Mouse (Mus musculus) embryo, embryonic 10.5 days (tissue): ENCODE data around the gene Sec16b.

Source experiments
- DNase-seq: peaks from one replicate; pipeline ENCODE4 v3.0.0-alpha.2; 2015; ENCODE audit warnings: low spot score

The Sec16b gene

GRCm38 (mm10) chr1:157513559-157513958 lies 7.0 kb downstream of the Sec16b start:
- no peak for DNase-seq

DNA sequence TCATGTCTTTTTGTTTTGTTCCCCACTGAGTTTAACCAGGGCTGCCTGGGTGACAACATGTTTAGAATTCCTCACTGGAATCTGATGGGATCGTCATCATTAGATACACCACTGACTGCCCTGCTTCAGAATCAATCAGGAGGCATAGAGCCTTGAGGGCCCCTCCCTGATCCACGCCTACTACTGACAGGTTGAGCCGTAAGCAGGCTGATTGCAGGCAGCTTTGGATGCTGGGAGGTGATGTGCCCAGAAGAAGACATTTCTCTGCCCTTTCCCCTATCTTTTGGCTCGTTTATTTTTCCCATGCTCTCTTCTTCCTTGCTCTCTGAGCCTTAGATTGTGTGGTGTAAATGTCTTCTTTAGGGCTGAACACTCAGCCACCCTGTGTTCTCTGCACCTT lies 7.8 kb downstream of the Sec16b start:
- DNase-seq, result no peak

- DNase-seq, result no peak
Measured at GRCm38 (mm10) chr1:157516838-157517808, 10.6 kb downstream of the Sec16b start.

GRCm38 (mm10) chr1:157518111-157518523 lies 11.6 kb downstream of the Sec16b start:
- no peak for DNase-seq

- DNase-seq, result no peak
Measured at GRCm38 (mm10) chr1:157519396-157519795, 12.9 kb downstream of the Sec16b start.

GRCm38 (mm10) chr1:157522322-157522721 lies 15.8 kb downstream of the Sec16b start:
- no peak for DNase-seq

- DNase-seq, result no peak
Measured at GRCm38 (mm10) chr1:157524775-157525174, 18.2 kb downstream of the Sec16b start.

DNA sequence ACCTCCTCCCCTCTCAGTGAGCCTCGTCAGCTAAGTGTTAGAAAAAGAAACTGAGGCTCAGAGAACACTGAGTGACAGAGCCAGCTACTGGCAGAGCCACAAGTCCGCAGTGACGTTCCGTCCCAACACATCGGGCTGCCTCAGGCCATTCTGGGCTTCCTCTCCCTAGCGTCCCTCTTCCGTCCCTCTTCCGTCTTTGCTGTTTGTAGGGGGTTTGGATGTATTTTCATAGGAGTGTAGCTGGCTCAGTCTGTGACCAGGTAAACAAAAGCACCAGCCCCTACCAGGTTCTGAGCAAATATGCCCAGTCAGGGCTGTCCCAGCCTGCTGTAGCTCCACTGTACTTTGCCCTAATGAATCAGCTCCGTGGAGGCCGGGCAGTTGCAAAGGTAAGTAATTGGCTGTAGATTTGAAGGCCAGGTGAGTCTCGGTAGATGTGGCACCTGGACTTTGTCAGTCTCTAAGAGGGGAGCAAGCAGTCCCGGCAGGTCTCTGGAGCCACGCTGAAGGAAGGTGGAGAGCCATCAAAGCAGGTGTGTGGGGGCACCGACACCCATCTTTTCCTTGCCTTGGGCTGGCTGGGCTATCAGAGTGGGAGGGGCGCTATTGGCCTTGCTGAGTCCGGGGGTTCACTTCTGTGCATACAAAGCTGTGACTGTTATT lies 19.3 kb downstream of the Sec16b start:
- DNase-seq, result no peak

DNA sequence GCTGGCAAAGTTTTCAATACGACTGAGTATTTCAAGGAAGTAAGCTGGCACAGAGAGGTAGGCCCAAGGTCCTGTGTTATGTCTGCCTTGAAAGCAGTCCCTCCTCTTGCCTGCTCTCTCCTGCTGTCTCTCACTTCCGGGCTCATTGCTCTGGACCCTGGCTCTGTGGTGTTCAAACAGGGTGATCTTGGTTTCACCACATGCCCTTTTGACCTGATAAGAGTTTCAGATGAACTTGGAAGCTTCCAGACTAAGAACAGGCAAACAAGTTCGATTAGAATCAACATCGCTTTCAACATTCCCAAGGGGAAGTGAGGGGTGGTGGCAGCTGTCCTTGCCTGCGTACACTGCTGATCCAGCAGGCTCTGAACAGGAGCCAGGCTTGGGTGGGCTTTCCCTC lies 20.1 kb downstream of the Sec16b start:
- DNase-seq, result no peak

DNA sequence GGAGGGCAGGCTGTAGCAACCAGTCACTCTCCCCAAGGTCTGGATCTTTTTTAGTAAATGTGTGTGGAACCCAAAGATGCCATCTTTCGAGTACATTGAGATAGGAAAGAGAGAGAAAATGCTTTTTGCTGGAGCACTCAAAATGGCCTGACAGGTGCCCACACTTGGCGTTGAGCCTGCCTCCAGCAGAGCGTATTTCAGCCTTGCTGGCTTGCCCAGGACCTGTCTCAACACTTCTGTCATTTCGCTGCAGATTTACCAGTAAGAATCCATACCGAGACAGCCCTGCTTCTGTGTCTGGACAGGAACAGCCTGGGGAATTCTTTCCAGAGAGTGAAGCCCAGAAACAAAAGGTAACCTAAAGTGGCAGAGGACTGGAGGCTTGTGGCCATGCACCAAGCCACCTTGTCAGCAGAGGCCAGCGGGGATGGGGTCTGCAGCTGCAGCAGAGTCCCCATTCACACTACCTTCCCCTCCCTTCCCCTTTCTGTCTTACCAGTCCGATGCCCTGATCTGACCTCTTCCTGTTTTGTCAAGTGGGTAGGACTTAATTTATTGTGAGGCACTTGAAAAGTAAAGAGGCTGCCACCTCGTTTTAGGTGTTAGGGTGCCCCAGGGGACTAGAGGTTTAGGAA lies 26.4 kb downstream of the Sec16b start:
- no peak for DNase-seq

- no peak for DNase-seq
Measured at GRCm38 (mm10) chr1:157535571-157535970, 29.0 kb downstream of the Sec16b start.

DNA sequence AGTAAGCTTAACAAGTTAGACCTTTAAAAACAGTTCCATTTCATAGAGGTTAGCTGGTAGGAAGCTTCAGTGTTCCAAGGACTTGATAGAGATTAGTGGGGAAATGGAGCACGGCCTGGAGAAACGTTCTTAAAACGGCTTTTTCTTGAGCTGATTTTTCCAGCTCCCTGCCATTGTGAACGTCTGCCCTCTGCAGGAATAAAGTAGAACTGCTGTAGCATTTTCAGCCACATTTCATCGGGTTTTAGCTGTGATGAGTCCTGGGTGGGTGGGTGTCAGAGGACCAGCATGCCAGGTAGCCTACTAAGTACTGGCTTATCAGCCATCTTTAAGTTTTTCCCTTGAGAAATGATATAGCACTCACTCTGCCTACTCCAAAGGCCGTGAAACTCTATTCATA lies 29.9 kb downstream of the Sec16b start:
- DNase-seq, result peak; percentile 88

GRCm38 (mm10) chr1:157537636-157538035 lies 31.1 kb downstream of the Sec16b start:
- DNase-seq, result no peak

DNA sequence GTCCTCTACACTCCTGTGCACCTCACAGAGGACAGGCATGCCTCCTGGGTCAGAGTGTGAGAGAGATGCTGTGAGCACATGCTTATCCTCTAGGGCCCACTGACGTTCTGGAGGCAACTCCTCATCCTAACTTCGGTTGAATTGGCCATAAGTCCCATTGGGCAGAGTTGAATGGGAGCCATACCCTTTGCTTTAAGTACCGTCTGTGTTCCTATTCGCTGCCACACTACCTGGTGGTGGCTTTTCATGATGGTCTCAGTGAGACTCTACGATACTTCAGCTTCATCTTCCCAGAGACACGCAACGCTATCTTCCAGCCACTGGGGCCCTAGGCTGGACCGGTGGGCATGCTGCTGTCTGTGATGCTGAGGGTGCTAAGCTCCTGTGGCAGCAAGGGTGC lies 38.5 kb downstream of the Sec16b start:
- no peak for DNase-seq

DNA sequence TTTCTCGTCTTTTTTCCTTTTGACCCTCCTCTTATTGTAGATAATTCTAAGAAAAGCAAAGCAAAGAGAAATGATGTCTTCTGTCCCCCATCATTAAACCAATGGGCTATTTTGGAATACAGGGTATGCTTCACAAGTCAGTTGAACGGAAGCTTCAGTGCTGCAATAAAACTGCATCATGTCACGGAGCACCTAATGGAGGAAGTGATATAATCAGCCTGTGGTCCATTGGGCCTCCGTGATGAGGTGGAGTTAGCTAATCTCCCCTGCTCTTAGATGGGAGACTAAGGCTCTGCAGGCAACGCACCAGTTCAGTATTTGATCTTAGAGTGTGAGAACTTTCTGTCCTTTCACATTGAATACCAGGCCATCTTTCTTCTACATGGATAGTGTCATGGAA lies 41.1 kb downstream of the Sec16b start:
- DNase-seq, result no peak

GRCm38 (mm10) chr1:157549721-157550120 lies 43.2 kb downstream of the Sec16b start:
- DNase-seq, result no peak

DNA sequence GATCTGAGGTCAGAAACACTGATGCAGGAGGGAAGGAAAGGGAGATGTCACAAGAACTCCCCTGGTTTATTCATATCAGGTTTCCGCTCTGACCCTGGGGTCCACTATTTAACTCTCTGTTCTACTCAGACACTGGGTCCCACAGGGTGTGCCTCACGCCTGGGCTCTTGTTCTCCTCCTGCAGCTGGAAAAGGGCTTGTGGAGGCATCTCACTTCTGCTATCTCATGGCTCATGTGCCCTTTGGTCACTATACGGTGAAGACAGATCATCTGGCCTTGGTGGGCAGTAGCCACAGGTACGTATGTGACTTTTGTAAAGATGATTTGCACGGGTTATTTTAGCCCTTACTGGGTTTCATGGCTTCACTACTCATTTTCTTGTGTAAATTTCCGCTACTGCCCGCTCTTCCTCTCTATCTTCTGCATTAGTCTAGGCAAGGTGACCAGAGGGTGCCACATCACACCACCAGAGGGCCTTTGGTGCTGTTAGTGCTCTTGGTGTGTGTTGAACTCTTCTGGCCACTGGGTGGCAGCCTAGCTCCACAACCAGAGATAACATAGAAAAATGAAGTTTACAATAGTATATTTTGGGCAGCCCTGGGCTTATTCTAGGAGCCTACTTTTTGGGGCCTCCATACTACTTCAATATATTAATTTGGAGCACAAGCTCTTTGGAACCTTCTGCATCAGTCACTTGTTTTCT lies 46.4 kb downstream of the Sec16b start:
- DNase-seq, result peak; percentile 85

DNA sequence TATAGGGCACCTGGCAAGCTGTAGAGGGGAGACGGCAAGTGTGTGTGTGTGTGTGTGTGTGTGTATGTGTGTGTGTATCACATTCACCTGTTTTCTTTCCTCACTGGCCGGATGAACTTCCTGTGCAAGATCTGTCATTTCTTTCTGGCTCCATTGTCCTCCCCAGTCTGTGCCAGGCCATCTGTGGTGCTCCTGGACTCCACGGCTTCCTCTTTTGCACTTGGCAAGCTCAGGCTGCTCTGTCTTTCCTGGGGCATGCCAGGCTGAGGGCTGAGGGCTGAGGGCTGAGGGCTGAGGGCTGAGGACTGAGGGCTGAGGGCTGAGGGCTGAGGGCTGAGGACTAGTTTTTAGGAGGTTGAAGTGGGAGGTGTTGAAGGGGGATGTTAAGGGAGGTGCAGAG lies 47.6 kb downstream of the Sec16b start:
- no peak for DNase-seq

DNA sequence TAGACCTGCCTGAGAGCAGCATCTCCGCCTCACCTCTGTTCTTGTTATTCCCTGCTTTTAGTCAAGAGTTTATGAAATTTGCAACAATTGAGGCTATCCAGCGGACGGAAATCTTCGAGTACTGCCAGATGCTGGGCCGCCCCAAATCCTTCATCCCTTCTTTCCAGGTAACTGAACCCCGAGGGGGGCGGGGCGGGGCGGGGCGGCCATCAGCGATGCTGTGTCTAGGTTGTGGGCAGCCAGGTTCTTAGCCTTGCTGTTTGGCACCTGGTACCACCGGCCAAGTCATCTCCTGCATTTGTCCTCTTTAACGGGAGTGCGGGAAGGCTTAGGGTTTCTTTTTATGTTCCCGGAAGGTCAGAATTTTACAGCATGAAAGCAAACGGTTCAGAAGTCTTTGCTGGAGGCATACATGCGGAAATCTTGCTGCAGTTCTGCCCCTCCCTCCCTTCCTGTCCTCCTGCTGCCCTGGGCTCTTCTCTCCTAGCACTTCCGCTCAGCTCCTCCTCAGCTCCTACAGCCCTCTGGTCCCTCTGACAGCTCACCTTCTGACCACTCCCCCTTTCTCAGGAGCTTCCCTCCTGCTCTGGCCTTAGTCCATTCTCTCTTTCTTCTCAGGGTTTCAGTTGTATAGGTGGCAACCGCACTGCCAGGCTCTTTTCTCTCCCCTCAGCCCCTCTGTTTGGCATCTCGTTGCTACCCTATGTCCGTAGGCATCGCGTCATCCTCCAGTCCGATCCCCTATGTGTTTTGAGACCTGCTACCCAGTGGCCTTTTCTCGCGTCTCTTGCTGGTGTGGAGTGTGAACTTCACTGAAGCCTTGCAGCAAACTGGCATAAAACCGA lies 48.4 kb downstream of the Sec16b start:
- DNase-seq, result no peak

- no peak for DNase-seq
Measured at GRCm38 (mm10) chr1:157555738-157556137, 49.2 kb downstream of the Sec16b start.

DNA sequence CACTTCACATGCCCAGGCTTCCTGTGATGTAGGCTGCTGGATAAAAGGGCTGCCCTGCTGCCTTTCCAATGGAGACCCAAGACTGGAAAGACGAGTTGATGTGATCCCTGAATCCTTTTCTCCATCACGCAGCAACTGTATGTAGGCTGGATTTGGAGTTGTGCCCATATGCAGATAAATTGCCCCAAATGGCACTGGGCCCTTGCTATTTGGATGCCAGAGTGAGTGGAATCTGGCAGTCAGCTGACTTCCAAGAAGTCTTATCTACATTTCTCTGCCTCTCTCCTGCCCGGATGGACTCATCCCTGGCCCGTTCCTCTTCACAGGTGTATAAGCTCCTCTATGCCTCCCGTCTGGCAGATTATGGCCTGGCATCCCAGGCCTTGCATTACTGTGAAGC lies 49.9 kb downstream of the Sec16b start:
- DNase-seq, result no peak
